8 mouse cellular contexts compared by ENCODE assay signal in the genomic region with DNA sequence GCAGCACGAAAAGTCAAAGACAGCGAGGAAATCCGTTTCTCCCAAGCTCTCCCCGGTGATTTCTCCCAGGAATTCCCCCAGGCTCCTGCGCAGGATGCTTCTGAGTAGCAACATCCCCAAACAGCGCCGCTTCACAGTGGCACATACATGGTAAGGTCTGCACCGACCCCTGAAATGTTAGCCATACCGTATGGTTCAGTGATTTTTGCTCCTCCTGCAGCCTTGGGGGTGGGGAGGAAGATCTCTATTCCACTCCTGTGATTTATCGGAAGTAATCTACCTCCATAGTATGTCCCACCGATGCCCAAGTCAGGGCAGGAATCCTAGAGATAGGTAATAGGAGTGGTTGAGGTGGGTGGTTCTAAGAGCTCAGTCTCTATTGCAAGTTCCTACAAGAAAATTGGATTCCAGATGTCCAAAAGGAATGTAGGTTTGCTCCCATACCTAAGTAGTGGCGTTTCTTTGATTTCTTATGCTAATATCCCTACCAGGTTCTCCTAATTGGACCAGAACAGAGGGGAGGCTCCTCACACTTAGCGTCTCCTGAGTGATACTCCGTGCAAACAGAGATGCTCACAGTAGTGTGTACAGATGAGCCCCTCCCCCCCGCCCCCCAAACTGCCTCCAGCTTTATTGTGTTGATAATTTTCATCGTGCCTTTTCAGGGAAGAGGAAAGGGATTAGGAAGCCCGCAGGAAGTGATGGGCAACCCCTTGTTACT.
A peak's percentile ranks its signal among the peaks of the same experiment; 100 is the strongest.
DNase-seq lines count a peak whose midpoint lies in the region; ATAC-seq lines count a peak whose summit lies in the region.

No protein-coding gene starts in this region.

- no peaks in the 10 kb centered on the region for H3K27me3 ChIP-seq in limb, embryonic 11.5 days (ENCODE audit: control insufficient read depth, insufficient read depth, low read length)
- no peaks in the 10 kb centered on the region for H3K27me3 ChIP-seq in neural tube, embryonic 13.5 days

- peak overlapping the region; percentile 71 for H3K4me2 ChIP-seq in limb, embryonic 11.5 days (ENCODE audit: low read depth, severe bottlenecking)
- H3K4me2 ChIP-seq in neural tube, embryonic 13.5 days, result peak overlapping the region; percentile 84

- H3K9ac ChIP-seq in limb, embryonic 11.5 days (ENCODE audit: low read length), result peak overlapping the region; percentile 74
- peak overlapping the region; percentile 66 for H3K9ac ChIP-seq in neural tube, embryonic 13.5 days

- no peaks in the 10 kb centered on the region for H3K36me3 ChIP-seq in limb, embryonic 11.5 days (ENCODE audit: control insufficient read depth, insufficient read depth, low read length)
- H3K36me3 ChIP-seq in neural tube, embryonic 13.5 days, result no peaks in the 10 kb centered on the region

- ATAC-seq in CD4-positive, CD25-positive, alpha-beta regulatory T cell, adult 4 months, result no peak
- ATAC-seq in limb, embryonic 11.5 days (ENCODE audit: insufficient number of reproducible peaks, low FRiP score, low TSS enrichment, low read depth), result peak; percentile 44
- peak; percentile 79 for ATAC-seq in neural tube, embryonic 13.5 days (ENCODE audit: low read depth)

- H3K4me3 ChIP-seq in limb, embryonic 11.5 days (ENCODE audit: low read depth, low read length), result peak overlapping the region; percentile 46
- peak overlapping the region; percentile 46 for H3K4me3 ChIP-seq in neural tube, embryonic 13.5 days

- 1% methylated on average over 17 of the region's 17 CpGs for WGBS in limb, embryonic 11.5 days
- WGBS in neural tube, embryonic 13.5 days, result 1% methylated on average over 17 of the region's 17 CpGs

- H3K9me3 ChIP-seq in limb, embryonic 11.5 days (ENCODE audit: control insufficient read depth, low read length), result no peaks in the 10 kb centered on the region
- no peaks in the 10 kb centered on the region for H3K9me3 ChIP-seq in neural tube, embryonic 13.5 days

- peaks cover 10% of the 10 kb centered on the region; the same call in 1 of the 2 replicates for H3K4me1 ChIP-seq in limb, embryonic 11.5 days (ENCODE audit: control insufficient read depth, insufficient read depth, low read length)
- H3K4me1 ChIP-seq in neural tube, embryonic 13.5 days (replicated peaks), result peaks cover 26% of the 10 kb centered on the region

- peak; percentile 4 for DNase-seq in CD4-positive, CD25-positive, alpha-beta regulatory T cell, adult 2 months (ENCODE audit: low read depth, low spot score)
- DNase-seq in right cerebral cortex, postnatal 4 days, result peak; percentile 16
- no peak for DNase-seq in right cerebral cortex, adult 2 months (ENCODE audit: low spot score in 2 of 2)
- DNase-seq in limb, embryonic 11.5 days (ENCODE audit: low spot score), result no peak
- no peak for DNase-seq in urinary bladder, postnatal 10 days (ENCODE audit: low spot score)
- DNase-seq in frontal cortex, postnatal 25 days (ENCODE audit: low spot score in 2 of 2), result no peak

- H3K27ac ChIP-seq in limb, embryonic 11.5 days (replicated peaks; ENCODE audit: low read depth, low read length), result peak overlapping the region; percentile 87
- peak overlapping the region; percentile 77 for H3K27ac ChIP-seq in neural tube, embryonic 13.5 days (replicated peaks)

Comparison
In these comparisons a context has a peak if more than half of its experiments do, and no peak if none do; other contexts are left out.
1. DNase-seq: peak in CD4-positive, CD25-positive, alpha-beta regulatory T cell, adult 2 months (single experiment) and right cerebral cortex, postnatal 4 days (single experiment); none in right cerebral cortex, adult 2 months (0 of 2), limb, embryonic 11.5 days (single experiment), urinary bladder, postnatal 10 days (single experiment) and frontal cortex, postnatal 25 days (0 of 2).